Mouse (Mus musculus): ENCODE data around the gene Tbx4. TPM values are rescaled to one million over a fixed set of nuclear protein-coding genes. Genes with fewer than 3 reads are reported as not detected.

The Tbx4 gene
- polyA plus RNA-seq, 2 experiments = 0.08 TPM; not detected in 1

DNA sequence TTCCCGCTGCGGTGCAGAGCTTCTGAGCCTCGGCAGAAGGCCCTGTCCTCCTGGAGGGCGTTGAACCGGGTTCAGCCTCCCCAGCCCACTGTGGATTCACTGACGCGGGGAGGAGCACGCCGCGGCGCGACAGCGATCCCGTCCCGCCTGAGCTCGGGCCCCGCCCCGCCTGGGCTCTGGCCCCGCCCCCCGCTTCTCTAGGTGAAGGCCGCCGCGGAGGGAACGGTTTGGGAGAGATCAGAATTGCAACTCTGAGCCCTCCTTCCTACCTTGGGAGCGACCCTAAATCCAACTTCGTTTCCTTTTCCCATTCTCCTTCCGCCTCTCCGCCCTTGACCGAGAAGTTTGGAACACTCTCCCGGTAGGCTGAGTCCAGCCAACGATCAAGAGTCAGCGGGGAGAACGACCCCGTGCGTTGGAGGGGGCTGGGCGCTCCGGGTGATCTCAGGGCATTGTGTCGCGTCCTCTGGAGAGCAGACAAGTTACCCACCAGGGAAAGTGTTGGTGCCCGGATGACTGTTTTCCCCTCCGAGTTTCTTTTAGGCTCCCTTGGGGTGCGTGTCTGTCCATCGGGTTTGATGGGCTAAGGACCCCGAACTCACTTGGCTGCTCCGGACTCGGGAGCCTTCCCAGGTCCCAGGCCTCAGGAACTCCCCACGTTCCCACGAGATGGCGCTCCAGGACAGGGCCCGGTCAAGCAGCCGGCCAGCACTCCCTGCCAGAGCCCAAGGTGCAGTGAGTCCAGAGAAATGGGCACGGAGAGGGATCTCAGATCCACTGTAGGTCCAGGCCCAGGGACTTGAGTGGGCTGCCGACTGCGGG lies 41.9 kb upstream of the Tbx4 start:
- Histone ChIP-seq H3K9ac (replicated peaks) (no peak overlapping the region), H3K27ac (no peak overlapping the region), H3K4me2 (ENCODE audit: low read depth) (peak overlapping the region; percentile 72), H3K27me3 (ENCODE audit: control insufficient read depth, insufficient read depth, low read length) (peaks cover 69% of the 10 kb centered on the region), H3K36me3 (replicated peaks; ENCODE audit: control insufficient read depth, insufficient read depth, low read depth) (no peaks in the 10 kb centered on the region), H3K9me3 (ENCODE audit: control insufficient read depth, low read length) (no peaks in the 10 kb centered on the region), H3K4me1 (replicated peaks; ENCODE audit: control insufficient read depth in 2 of 2, insufficient read depth in 2 of 2, low read length in 1 of 2) (peaks cover 3 to 7% of the 10 kb centered on the region in 2 experiments; a peak in 2 of 4 replicates), H3K4me3 (ENCODE audit: insufficient read depth in 1 of 2, low read depth in 2 of 2, low read length in 2 of 2) (peak overlapping the region; percentile 46 to 61)
- ATAC-seq (ENCODE audit: insufficient read depth) (peak; percentile 42; the same call in 1 of the 2 replicates), DNase-seq (ENCODE audit: low read depth in 3 of 3, low spot score in 3 of 3) (peak in 2 of 3 experiments; percentile 37 to 41)
- TF ChIP-seq CTCF (IDR thresholded peaks at IDR 0.05; ENCODE audit: low read depth) (peak; percentile 84), EP300 (IDR thresholded peaks at IDR 0.05; ENCODE audit: low read depth) (no peak)
- under 1% methylated on average over 54 of the region's 54 CpGs for WGBS (ENCODE audit: insufficient replicate concordance)

DNA sequence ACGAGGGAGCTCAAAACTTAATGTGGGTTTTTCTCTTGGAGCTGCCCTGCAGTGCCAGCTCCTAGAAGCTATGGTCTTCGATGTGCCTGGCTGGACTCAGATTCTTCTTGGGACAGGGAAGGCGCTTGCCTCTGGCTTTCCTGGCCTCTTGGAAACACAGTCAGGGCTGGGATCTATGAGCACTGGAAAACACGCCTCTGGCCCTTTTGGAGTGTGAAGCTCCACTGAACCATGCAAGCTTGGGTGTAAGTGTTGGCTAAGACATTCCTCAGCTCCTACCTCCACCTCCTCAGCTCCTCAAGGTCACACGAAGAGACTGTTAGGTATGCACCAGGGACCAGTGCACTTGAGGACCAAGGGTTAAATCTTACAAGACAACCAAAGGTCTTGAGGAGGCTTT lies 41.3 kb upstream of the Tbx4 start:
- TF ChIP-seq EP300 (IDR thresholded peaks at IDR 0.05; ENCODE audit: low read depth) (no peak), CTCF (IDR thresholded peaks at IDR 0.05; ENCODE audit: low read depth) (no peak)
- DNase-seq (ENCODE audit: low read depth in 3 of 3, low spot score in 3 of 3) = no peak
- no peaks in the 10 kb centered on the region for H3K36me3 ChIP-seq (replicated peaks; ENCODE audit: control insufficient read depth, insufficient read depth, low read depth)
- H3K4me3 ChIP-seq (ENCODE audit: insufficient read depth in 1 of 2, low read depth in 2 of 2, low read length in 2 of 2) = no peak overlapping the region
- H3K4me1 ChIP-seq (replicated peaks; ENCODE audit: control insufficient read depth in 2 of 2, insufficient read depth in 2 of 2, low read length in 1 of 2) = peaks cover 3 to 7% of the 10 kb centered on the region in 2 experiments; a peak in 2 of 4 replicates
- peaks cover 63% of the 10 kb centered on the region for H3K27me3 ChIP-seq (ENCODE audit: control insufficient read depth, insufficient read depth, low read length)
- no peak overlapping the region for H3K9ac ChIP-seq (replicated peaks)
- peak overlapping the region; percentile 72; the same call in 1 of the 2 replicates for H3K4me2 ChIP-seq (ENCODE audit: low read depth)
- 34% methylated on average over 5 of the region's 5 CpGs for WGBS (ENCODE audit: insufficient replicate concordance)
- no peak overlapping the region for H3K27ac ChIP-seq
- no peaks in the 10 kb centered on the region for H3K9me3 ChIP-seq (ENCODE audit: control insufficient read depth, low read length)
- no peak for ATAC-seq (ENCODE audit: insufficient read depth)

DNA sequence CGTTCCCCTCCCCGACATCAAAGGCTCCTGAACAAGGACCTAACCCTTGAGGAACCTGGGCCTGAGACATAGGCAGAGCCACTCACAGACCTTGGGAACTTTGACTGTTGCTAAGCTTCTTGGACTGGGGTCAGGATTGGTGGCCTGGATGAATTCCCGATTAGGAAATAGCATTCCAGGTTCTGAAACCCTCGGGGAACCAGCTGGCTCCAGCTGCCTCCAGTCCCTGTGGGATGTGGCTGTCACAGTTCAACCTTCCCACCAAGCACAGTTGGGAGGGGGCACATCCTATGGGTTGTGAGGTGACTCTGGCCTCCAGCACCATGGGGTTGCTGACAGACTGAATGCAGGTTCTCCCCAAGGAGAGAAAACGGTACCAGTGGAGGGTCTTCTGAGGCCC lies 40.3 kb upstream of the Tbx4 start:
- H3K4me3 ChIP-seq (ENCODE audit: insufficient read depth in 1 of 2, low read depth in 2 of 2, low read length in 2 of 2) = no peak overlapping the region
- no peak overlapping the region for H3K27ac ChIP-seq
- no peaks in the 10 kb centered on the region for H3K36me3 ChIP-seq (replicated peaks; ENCODE audit: control insufficient read depth, insufficient read depth, low read depth)
- ATAC-seq (ENCODE audit: insufficient read depth) (no peak), DNase-seq (ENCODE audit: low read depth in 3 of 3, low spot score in 3 of 3) (no peak)
- peaks cover 3 to 7% of the 10 kb centered on the region in 2 experiments; a peak in 2 of 4 replicates for H3K4me1 ChIP-seq (replicated peaks; ENCODE audit: control insufficient read depth in 2 of 2, insufficient read depth in 2 of 2, low read length in 1 of 2)
- H3K9me3 ChIP-seq (ENCODE audit: control insufficient read depth, low read length) = no peaks in the 10 kb centered on the region
- H3K9ac ChIP-seq (replicated peaks) = no peak overlapping the region
- no peak overlapping the region for H3K4me2 ChIP-seq (ENCODE audit: low read depth)
- 32% methylated on average over 5 of the region's 5 CpGs for WGBS (ENCODE audit: insufficient replicate concordance)
- TF ChIP-seq EP300 (IDR thresholded peaks at IDR 0.05; ENCODE audit: low read depth) (no peak), CTCF (IDR thresholded peaks at IDR 0.05; ENCODE audit: low read depth) (no peak)
- H3K27me3 ChIP-seq (ENCODE audit: control insufficient read depth, insufficient read depth, low read length) = peaks cover 54% of the 10 kb centered on the region

DNA sequence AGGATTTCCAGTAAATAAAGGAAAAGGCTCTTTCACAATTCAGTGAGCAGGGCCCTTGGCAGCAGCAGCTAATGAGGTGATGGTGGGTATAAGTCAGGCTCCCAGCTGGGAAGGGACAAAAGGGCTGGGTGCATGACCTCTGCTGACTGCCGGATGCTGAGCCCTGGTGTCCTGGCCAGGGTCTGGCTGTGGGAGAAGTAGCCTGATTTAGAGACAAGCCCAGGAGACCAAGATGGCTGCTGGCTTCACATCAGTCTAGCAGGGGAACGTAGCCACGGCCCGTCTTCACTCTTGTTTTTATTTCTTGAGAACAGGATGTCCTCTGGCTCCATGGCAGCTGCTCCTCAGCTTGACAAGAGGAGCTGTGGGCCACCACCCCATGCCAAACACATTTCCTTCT lies 39.7 kb upstream of the Tbx4 start:
- no peak for DNase-seq (ENCODE audit: low read depth in 3 of 3, low spot score in 3 of 3)
- TF ChIP-seq CTCF (IDR thresholded peaks at IDR 0.05; ENCODE audit: low read depth) (no peak), EP300 (IDR thresholded peaks at IDR 0.05; ENCODE audit: low read depth) (no peak)
- no peak overlapping the region for H3K9ac ChIP-seq (replicated peaks)
- H3K9me3 ChIP-seq (ENCODE audit: control insufficient read depth, low read length) = no peaks in the 10 kb centered on the region
- no peak overlapping the region for H3K4me2 ChIP-seq (ENCODE audit: low read depth)
- no peak overlapping the region for H3K4me3 ChIP-seq (ENCODE audit: insufficient read depth in 1 of 2, low read depth in 2 of 2, low read length in 2 of 2)
- ATAC-seq (ENCODE audit: insufficient read depth) = no peak
- peaks cover 3 to 7% of the 10 kb centered on the region in 2 experiments; a peak in 2 of 4 replicates for H3K4me1 ChIP-seq (replicated peaks; ENCODE audit: control insufficient read depth in 2 of 2, insufficient read depth in 2 of 2, low read length in 1 of 2)
- no peak overlapping the region for H3K27ac ChIP-seq
- WGBS (ENCODE audit: insufficient replicate concordance) = 45% methylated on average over 4 of the region's 4 CpGs
- peaks cover 48% of the 10 kb centered on the region for H3K27me3 ChIP-seq (ENCODE audit: control insufficient read depth, insufficient read depth, low read length)
- no peaks in the 10 kb centered on the region for H3K36me3 ChIP-seq (replicated peaks; ENCODE audit: control insufficient read depth, insufficient read depth, low read depth)

DNA sequence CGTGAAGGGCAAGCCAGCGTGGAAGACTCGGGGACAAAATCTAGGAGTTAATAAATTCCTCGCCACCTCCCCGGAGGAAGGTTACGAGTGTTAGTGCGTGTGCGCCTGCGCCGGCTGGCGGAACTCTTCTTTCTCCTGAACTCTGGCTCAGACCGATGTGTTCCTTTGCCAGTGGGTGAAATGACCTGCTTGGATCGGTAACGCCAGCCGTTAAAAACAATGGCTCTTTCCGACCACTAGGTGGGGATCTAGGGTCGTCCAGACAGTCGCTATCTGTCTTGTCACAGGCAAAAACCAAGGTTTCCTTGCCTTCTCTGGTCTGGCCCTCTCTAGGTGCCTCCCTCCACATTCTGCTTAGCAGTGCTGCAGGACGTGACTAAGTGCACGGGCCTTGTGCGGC lies 37.2 kb upstream of the Tbx4 start:
- TF ChIP-seq CTCF (IDR thresholded peaks at IDR 0.05; ENCODE audit: low read depth) = peak; percentile 91
- no peak for TF ChIP-seq EP300 (IDR thresholded peaks at IDR 0.05; ENCODE audit: low read depth)
- Histone ChIP-seq H3K4me2 (ENCODE audit: low read depth) (no peak overlapping the region), H3K4me1 (replicated peaks; ENCODE audit: control insufficient read depth in 2 of 2, insufficient read depth in 2 of 2, low read length in 1 of 2) (no peaks in the 10 kb centered on the region; a peak in 1 of 4 replicates), H3K9me3 (ENCODE audit: control insufficient read depth, low read length) (no peaks in the 10 kb centered on the region), H3K4me3 (ENCODE audit: insufficient read depth in 1 of 2, low read depth in 2 of 2, low read length in 2 of 2) (no peak overlapping the region), H3K27me3 (ENCODE audit: control insufficient read depth, insufficient read depth, low read length) (peaks cover 23% of the 10 kb centered on the region), H3K36me3 (replicated peaks; ENCODE audit: control insufficient read depth, insufficient read depth, low read depth) (no peaks in the 10 kb centered on the region), H3K9ac (replicated peaks) (no peak overlapping the region), H3K27ac (no peak overlapping the region)
- WGBS (ENCODE audit: insufficient replicate concordance) = 4% methylated on average over 21 of the region's 21 CpGs
- peak; percentile 42 to 60 (median 53) for DNase-seq (ENCODE audit: low read depth in 3 of 3, low spot score in 3 of 3)
- peak; percentile 59; the same call in 1 of the 2 replicates for ATAC-seq (ENCODE audit: insufficient read depth)
